Comparison of ENCODE assay signal across 10 mouse cellular contexts in genomic region chr11:68947542-68947993, GRCm38 (mm10). TPM values are rescaled to one million over a fixed set of nuclear protein-coding genes. Genes with fewer than 3 reads are reported as not detected.
DNase-seq lines count a peak whose midpoint lies in the region; ATAC-seq and TF ChIP-seq lines count a peak whose summit lies in the region.
"Had no signal": no experiment of that assay in that cellular context is flagged by ENCODE, and none has a peak within 500 bp of the region (broad histone marks: within the 10 kb centered on the region; RNA-seq: fewer than 3 reads in every experiment).

No protein-coding gene starts in this region.

- peak overlapping the region; percentile 58 for H3K4me2 ChIP-seq in heart, embryonic 14.5 days (ENCODE audit: low read length)
- H3K4me2 ChIP-seq in hindbrain, embryonic 14.5 days (replicated peaks) = peak overlapping the region; percentile 58

- WGBS in heart, embryonic 14.5 days = 38% methylated on average over 12 of the region's 12 CpGs
- WGBS in heart, adult 2 months = 39% methylated on average over 12 of the region's 12 CpGs
- WGBS in hindbrain, embryonic 14.5 days = 6% methylated on average over 12 of the region's 12 CpGs

- TF ChIP-seq POLR2A in heart, adult 2 months (IDR thresholded peaks at IDR 0.05; ENCODE audit: insufficient read depth, low read depth, low read length) = no peak

- no peak for ATAC-seq in heart, embryonic 14.5 days (ENCODE audit: insufficient number of reproducible peaks, insufficient read depth, low FRiP score, low read depth)
- ATAC-seq in hindbrain, embryonic 14.5 days (ENCODE audit: low FRiP score) = peak; percentile 83
- ATAC-seq in granulocyte monocyte progenitor cell, adult 5-6 weeks (replicated peaks; ENCODE audit: poor library complexity, severe bottlenecking) = no peak

- TF ChIP-seq CTCF in heart, adult 2 months (IDR thresholded peaks at IDR 0.05) = no peak

- no peaks in the 10 kb centered on the region for H3K79me2 ChIP-seq in heart, adult 2 months (replicated peaks; ENCODE audit: control insufficient read depth, insufficient read depth, low read length)

- H3K27ac ChIP-seq in heart, embryonic 14.5 days (replicated peaks in 1 of 2; ENCODE audit: control insufficient read depth in 1 of 2, insufficient read depth in 1 of 2, low read depth in 2 of 2, low read length in 2 of 2) = no peak overlapping the region
- H3K27ac ChIP-seq in heart, adult 2 months = no peak overlapping the region
- peak overlapping the region; percentile 83 for H3K27ac ChIP-seq in hindbrain, embryonic 14.5 days
- H3K27ac ChIP-seq: lung, embryonic 15.5 days had no signal

- intact Hi-C loops in heart, adult 2 months (cut with DNase I) = no loop called here
- intact Hi-C loops in gastrocnemius, postnatal 36 days (cut with DNase I) = no loop called here

- no peak overlapping the region for H3K4me3 ChIP-seq in heart, embryonic 14.5 days (ENCODE audit: control insufficient read depth in 1 of 2, insufficient read depth in 1 of 2, low read depth in 1 of 2, low read length in 2 of 2)
- H3K4me3 ChIP-seq in heart, adult 2 months = no peak overlapping the region
- peak overlapping the region; percentile 40 for H3K4me3 ChIP-seq in hindbrain, embryonic 14.5 days (replicated peaks; ENCODE audit: low read length)
- H3K4me3 ChIP-seq: erythroblast, embryonic 14.5 days; lung, embryonic 15.5 days had no signal

- H3K27me3 ChIP-seq in heart, embryonic 14.5 days (ENCODE audit: control insufficient read depth, insufficient read depth, low read length) = peaks cover 3% of the 10 kb centered on the region; the same call in 1 of the 2 replicates
- no peaks in the 10 kb centered on the region; the same call in 1 of the 2 replicates for H3K27me3 ChIP-seq in heart, adult 2 months (ENCODE audit: control insufficient read depth, insufficient read depth, low read length)
- no peaks in the 10 kb centered on the region for H3K27me3 ChIP-seq in hindbrain, embryonic 14.5 days (ENCODE audit: control insufficient read depth, insufficient read depth, low read length)

- H3K4me1 ChIP-seq in heart, embryonic 14.5 days (ENCODE audit: control insufficient read depth in 2 of 2, insufficient read depth in 2 of 2, low read length in 2 of 2) = peaks cover 3 to 6% of the 10 kb centered on the region in 2 experiments; a peak in 2 of 4 replicates
- H3K4me1 ChIP-seq in heart, adult 2 months (ENCODE audit: control insufficient read depth, insufficient read depth, low read length) = peaks cover 3% of the 10 kb centered on the region
- H3K4me1 ChIP-seq in hindbrain, embryonic 14.5 days (replicated peaks; ENCODE audit: control insufficient read depth, insufficient read depth, low read length) = peaks cover 13% of the 10 kb centered on the region; the same call in 1 of the 2 replicates
- H3K4me1 ChIP-seq: lung, embryonic 15.5 days had no signal

- no peak for DNase-seq in heart, adult 2 months
- peak; percentile 74 for DNase-seq in cerebellum, adult 9-10 months
- DNase-seq in hindbrain, embryonic 14.5 days (ENCODE audit: low spot score) = peak; percentile 65
- DNase-seq in retina, embryonic 14.5 days (ENCODE audit: low spot score) = peak; percentile 51
- DNase-seq in gastrocnemius, postnatal 36 days = no peak
- no peak for DNase-seq in thymus, postnatal 25 days

- H3K36me3 ChIP-seq in heart, embryonic 14.5 days (ENCODE audit: control insufficient read depth, insufficient read depth, low read length) = peaks cover 10% of the 10 kb centered on the region; the same call in 1 of the 2 replicates
- H3K36me3 ChIP-seq in heart, adult 2 months (ENCODE audit: control insufficient read depth, insufficient read depth, low read length) = peaks cover 4% of the 10 kb centered on the region
- no peaks in the 10 kb centered on the region; the same call in 1 of the 2 replicates for H3K36me3 ChIP-seq in hindbrain, embryonic 14.5 days (replicated peaks; ENCODE audit: control insufficient read depth, insufficient read depth)

- TF ChIP-seq EP300 in heart, adult 2 months (IDR thresholded peaks at IDR 0.05; ENCODE audit: insufficient read depth, low read depth, low read length) = no peak

- H3K9ac ChIP-seq in heart, embryonic 14.5 days (ENCODE audit: low read length) = no peak overlapping the region
- H3K9ac ChIP-seq in heart, adult 2 months (ENCODE audit: low read depth, low read length) = no peak overlapping the region
- H3K9ac ChIP-seq in hindbrain, embryonic 14.5 days = peak overlapping the region; percentile 35
- H3K9ac ChIP-seq: lung, embryonic 15.5 days had no signal

- no peaks in the 10 kb centered on the region for H3K9me3 ChIP-seq in heart, embryonic 14.5 days (ENCODE audit: control insufficient read depth, low read length)
- no peaks in the 10 kb centered on the region for H3K9me3 ChIP-seq in hindbrain, embryonic 14.5 days (ENCODE audit: control insufficient read depth, low read length)
- H3K9me3 ChIP-seq: lung, embryonic 15.5 days had no signal

RNA-seq across cellular contexts. Expression of gene Arhgef15, which starts 9.7 kb away (rescaled TPM):
- polyA plus RNA-seq in heart, embryonic 14.5 days (2014; fragmentation: Nextera tagmentation; extraction: Ambion mirVana) = 10.7 and 10.8 TPM in 2 replicates
- 10 to 100 TPM; 27.8 to 28.5 TPM for total RNA-seq in heart, adult 2 months (2021)
- polyA plus RNA-seq in heart, adult 2 months (2012; rRNA removed) = 52.9 and 77.3 TPM in 2 replicates
- polyA plus RNA-seq in hindbrain, embryonic 14.5 days (2014; fragmentation: Nextera tagmentation; extraction: Ambion mirVana) = 20.1 and 23.4 TPM in 2 replicates
- total RNA-seq in granulocyte monocyte progenitor cell, adult 5-6 weeks (2014; fragmentation: Nextera tagmentation) = 0.30 TPM in 1 of 2 replicates, not detected in the other
- 0.04 and 0.05 TPM in 2 replicates for total RNA-seq in granulocyte monocyte progenitor cell, adult 5-6 weeks (2017)
- 1 to 10 TPM; 6.9 to 7.8 TPM for total RNA-seq in gastrocnemius, postnatal 36 days (2021)
- polyA plus RNA-seq: erythroblast, embryonic 14.5 days had no signal

RNA-seq across cellular contexts. Expression of gene Slc25a35, which starts 20.4 kb away (rescaled TPM):
- polyA plus RNA-seq in heart, embryonic 14.5 days (2014; fragmentation: Nextera tagmentation; extraction: Ambion mirVana) = 1.1 and 1.2 TPM in 2 replicates
- total RNA-seq in heart, adult 2 months (2021) = 1 to 10 TPM; 4.2 to 5.3 TPM
- 21.6 and 24.2 TPM in 2 replicates for polyA plus RNA-seq in heart, adult 2 months (2012; rRNA removed)
- 2.0 and 2.3 TPM in 2 replicates for polyA plus RNA-seq in hindbrain, embryonic 14.5 days (2014; fragmentation: Nextera tagmentation; extraction: Ambion mirVana)
- 3.5 and 5.6 TPM in 2 replicates for total RNA-seq in granulocyte monocyte progenitor cell, adult 5-6 weeks (2014; fragmentation: Nextera tagmentation)
- 0.47 and 1.1 TPM in 2 replicates for total RNA-seq in granulocyte monocyte progenitor cell, adult 5-6 weeks (2017)
- total RNA-seq in gastrocnemius, postnatal 36 days (2021) = 1 to 10 TPM; 3.4 to 3.5 TPM
- polyA plus RNA-seq: erythroblast, embryonic 14.5 days had no signal

RNA-seq across cellular contexts. Expression of gene Odf4, which starts 20.7 kb away (rescaled TPM):
- polyA plus RNA-seq in heart, embryonic 14.5 days (2014; fragmentation: Nextera tagmentation; extraction: Ambion mirVana) = not detected in 2 replicates
- total RNA-seq in heart, adult 2 months (2021) = not detected
- 0.25 and 0.41 TPM in 2 replicates for polyA plus RNA-seq in heart, adult 2 months (2012; rRNA removed)
- 0.52 and 0.56 TPM in 2 replicates for polyA plus RNA-seq in hindbrain, embryonic 14.5 days (2014; fragmentation: Nextera tagmentation; extraction: Ambion mirVana)
- not detected in 2 replicates for total RNA-seq in granulocyte monocyte progenitor cell, adult 5-6 weeks (2014; fragmentation: Nextera tagmentation)
- total RNA-seq in granulocyte monocyte progenitor cell, adult 5-6 weeks (2017) = not detected in 2 replicates
- total RNA-seq in gastrocnemius, postnatal 36 days (2021) = not detected
- polyA plus RNA-seq: erythroblast, embryonic 14.5 days; lung, embryonic 15.5 days had no signal

RNA-seq across cellular contexts. Expression of gene Rangrf, which starts 27.4 kb away (rescaled TPM):
- 68.8 and 71.8 TPM in 2 replicates for polyA plus RNA-seq in heart, embryonic 14.5 days (2014; fragmentation: Nextera tagmentation; extraction: Ambion mirVana)
- 100 to 1,000 TPM in 1 of 2 experiments, 10 to 100 TPM in 1; 80.7 to 100 TPM for total RNA-seq in heart, adult 2 months (2021)
- 145 and 169 TPM in 2 replicates for polyA plus RNA-seq in heart, adult 2 months (2012; rRNA removed)
- 26.2 and 32.3 TPM in 2 replicates for polyA plus RNA-seq in hindbrain, embryonic 14.5 days (2014; fragmentation: Nextera tagmentation; extraction: Ambion mirVana)
- total RNA-seq in granulocyte monocyte progenitor cell, adult 5-6 weeks (2014; fragmentation: Nextera tagmentation) = 87.2 and 120 TPM in 2 replicates
- 47.6 and 56.5 TPM in 2 replicates for total RNA-seq in granulocyte monocyte progenitor cell, adult 5-6 weeks (2017)
- 10 to 100 TPM; 58.7 to 65.4 TPM for total RNA-seq in gastrocnemius, postnatal 36 days (2021)

RNA-seq across cellular contexts. Expression of gene Rpl26, which starts 46.2 kb away (rescaled TPM):
- 669 and 732 TPM in 2 replicates for polyA plus RNA-seq in heart, embryonic 14.5 days (2014; fragmentation: Nextera tagmentation; extraction: Ambion mirVana)
- 100 to 1,000 TPM; 648 to 707 TPM for total RNA-seq in heart, adult 2 months (2021)
- 494 and 639 TPM in 2 replicates for polyA plus RNA-seq in heart, adult 2 months (2012; rRNA removed)
- 573 and 680 TPM in 2 replicates for polyA plus RNA-seq in hindbrain, embryonic 14.5 days (2014; fragmentation: Nextera tagmentation; extraction: Ambion mirVana)
- 5,141 and 5,287 TPM in 2 replicates for total RNA-seq in granulocyte monocyte progenitor cell, adult 5-6 weeks (2014; fragmentation: Nextera tagmentation)
- 5,847 and 6,613 TPM in 2 replicates for total RNA-seq in granulocyte monocyte progenitor cell, adult 5-6 weeks (2017)
- 100 to 1,000 TPM; 536 to 627 TPM for total RNA-seq in gastrocnemius, postnatal 36 days (2021)

Comparison
In these comparisons a context has a peak if more than half of its experiments do, and no peak if none do; other contexts are left out.
1. DNase-seq: peak in cerebellum, adult 9-10 months (single experiment), hindbrain, embryonic 14.5 days (single experiment) and retina, embryonic 14.5 days (single experiment); none in heart, adult 2 months (0 of 2), gastrocnemius, postnatal 36 days (0 of 2) and thymus, postnatal 25 days (single experiment).
2. RNA of gene Arhgef15, which starts 9.7 kb away (total RNA-seq): 27.8 to 28.5 TPM in heart, adult 2 months and 6.9 to 7.8 TPM in gastrocnemius, postnatal 36 days; 0.04 to 0.30 TPM in granulocyte monocyte progenitor cell, adult 5-6 weeks; every median in the first group is over 4 times any median in the second.